Mouse (Mus musculus) midbrain, embryonic 16.5 days (tissue): ENCODE measurements around the gene Rps21. TPM values are rescaled to one million over a fixed set of nuclear protein-coding genes. Genes with fewer than 3 reads are reported as not detected.
"Not testable (repeated sequence)": the region's sequence is repeated elsewhere in the genome, so short reads cannot be mapped to it uniquely, and the experiment has no call there.

Source experiments
- ATAC-seq: fragments of 200-750 bp; cut with Nextera tagmentation; 2 replicates; pipeline ENCODE4 v1.8.0; 2017; ENCODE audit warnings: moderate TSS enrichment
- H3K27ac ChIP-seq: fragments of 300-500 bp; sonication (generic); 2 replicates; pipeline ENCODE4 v1.5.1; 2014; ENCODE audit warnings: mild to moderate bottlenecking, low read length, mixed read lengths
- H3K27me3 ChIP-seq: fragments of 300-500 bp; sonication (generic); 2 replicates; pipeline ENCODE4 v1.6.1; 2014; ENCODE audit warnings: low read depth, low read length, mixed read lengths; ENCODE audit not compliant: control insufficient read depth, insufficient read depth
- H3K36me3 ChIP-seq: fragments of 300-500 bp; sonication (generic); 2 replicates; pipeline ENCODE4 v1.6.1; 2014; ENCODE audit warnings: mild to moderate bottlenecking, low read length, moderate library complexity, mixed read lengths; ENCODE audit not compliant: control insufficient read depth, insufficient read depth
- H3K4me1 ChIP-seq: fragments of 300-500 bp; sonication (generic); 2 replicates; pipeline ENCODE4 v1.6.1; 2014; ENCODE audit warnings: mild to moderate bottlenecking, low read length, mixed read lengths; ENCODE audit not compliant: control insufficient read depth, insufficient read depth
- H3K4me2 ChIP-seq: fragments of 300-500 bp; sonication (generic); 2 replicates; pipeline ENCODE4 v1.6.1; 2014; ENCODE audit warnings: mild to moderate bottlenecking, low read length, mixed read lengths
- H3K4me3 ChIP-seq: fragments of 300-500 bp; sonication (generic); 2 replicates; pipeline ENCODE4 v1.5.1; 2014; ENCODE audit warnings: low read depth, mild to moderate bottlenecking, low read length, moderate library complexity, mixed read lengths
- H3K9ac ChIP-seq: fragments of 300-500 bp; sonication (generic); 2 replicates; pipeline ENCODE4 v1.6.1; 2014; ENCODE audit warnings: low read depth, low read length, mixed read lengths
- H3K9me3 ChIP-seq: fragments of 300-500 bp; sonication (generic); replicated peaks from 2 replicates; pipeline ENCODE4 v1.6.1; 2014; ENCODE audit warnings: mild to moderate bottlenecking, low read length, mixed read lengths; ENCODE audit not compliant: control insufficient read depth, poor library complexity, severe bottlenecking
- WGBS: fragments of 180-500 bp; shearing (Covaris S2); extraction: QIAGEN DNeasy Blood & Tissue Kit; methylation state at CpG from one replicate; pipeline ENCODE4 v1.1.7; 2014; 5-methylcytosine and 5-hydroxymethylcytosine counted together
- polyA plus RNA-seq: library from polyadenylated mRNA; unstranded; fragments of >200 nt; fragmentation: Nextera tagmentation; extraction: Ambion mirVana; gene quantifications from 2 replicates; pipeline ENCODE4 v1.2.1, GENCODE M21; 2015

Gene Rps21
- polyA plus RNA-seq, 1 experiment from 2014 or later: 295 TPM

DNA sequence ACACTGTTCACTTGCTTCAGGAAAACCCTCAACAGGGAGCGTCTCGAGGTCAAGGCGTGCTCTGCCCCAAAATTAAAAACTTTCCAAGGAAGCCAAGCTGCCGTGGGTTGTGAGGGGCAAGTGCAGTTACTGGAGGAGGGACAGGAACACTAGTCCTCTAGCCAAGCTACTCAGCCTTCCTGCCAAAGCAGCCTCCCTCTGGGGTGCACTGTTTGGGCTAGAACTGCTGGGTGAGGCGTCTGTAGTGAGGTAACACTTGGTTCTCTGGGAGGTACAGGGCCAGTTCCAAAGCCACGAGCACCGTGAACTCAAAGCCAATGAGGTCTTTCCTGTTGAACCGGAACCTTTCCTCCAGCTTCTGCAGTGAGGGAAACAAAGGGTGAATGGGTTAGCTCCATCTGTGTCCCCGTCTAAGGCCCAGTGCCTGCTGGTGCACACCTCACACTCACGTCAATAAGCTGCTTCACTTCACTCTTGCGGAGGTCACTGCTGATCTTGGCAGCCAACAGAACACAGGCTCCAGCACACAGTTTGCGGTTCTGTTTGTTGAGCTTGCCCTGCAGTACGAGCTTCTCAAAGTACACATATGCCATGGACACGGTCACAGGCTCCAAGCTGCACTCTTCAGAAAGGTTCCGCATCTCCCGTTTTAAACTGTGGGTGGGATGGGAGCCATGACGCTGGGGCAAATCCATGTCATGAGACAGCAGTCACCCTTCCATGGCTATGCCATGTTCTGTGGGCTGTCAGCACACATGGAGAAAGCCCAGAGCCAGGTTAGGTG lies 2.8 kb downstream of the Rps21 start:
- H3K27ac ChIP-seq, H3K9ac ChIP-seq, H3K4me2 ChIP-seq, H3K9me3 ChIP-seq, ATAC-seq, H3K4me3 ChIP-seq, H3K27me3 ChIP-seq: not testable (repeated sequence)
- peaks cover 14% of the 10 kb centered on the region for H3K4me1 ChIP-seq
- peaks cover 12% of the 10 kb centered on the region for H3K36me3 ChIP-seq
- WGBS: 76% methylated on average over 17 of the region's 17 CpGs

DNA sequence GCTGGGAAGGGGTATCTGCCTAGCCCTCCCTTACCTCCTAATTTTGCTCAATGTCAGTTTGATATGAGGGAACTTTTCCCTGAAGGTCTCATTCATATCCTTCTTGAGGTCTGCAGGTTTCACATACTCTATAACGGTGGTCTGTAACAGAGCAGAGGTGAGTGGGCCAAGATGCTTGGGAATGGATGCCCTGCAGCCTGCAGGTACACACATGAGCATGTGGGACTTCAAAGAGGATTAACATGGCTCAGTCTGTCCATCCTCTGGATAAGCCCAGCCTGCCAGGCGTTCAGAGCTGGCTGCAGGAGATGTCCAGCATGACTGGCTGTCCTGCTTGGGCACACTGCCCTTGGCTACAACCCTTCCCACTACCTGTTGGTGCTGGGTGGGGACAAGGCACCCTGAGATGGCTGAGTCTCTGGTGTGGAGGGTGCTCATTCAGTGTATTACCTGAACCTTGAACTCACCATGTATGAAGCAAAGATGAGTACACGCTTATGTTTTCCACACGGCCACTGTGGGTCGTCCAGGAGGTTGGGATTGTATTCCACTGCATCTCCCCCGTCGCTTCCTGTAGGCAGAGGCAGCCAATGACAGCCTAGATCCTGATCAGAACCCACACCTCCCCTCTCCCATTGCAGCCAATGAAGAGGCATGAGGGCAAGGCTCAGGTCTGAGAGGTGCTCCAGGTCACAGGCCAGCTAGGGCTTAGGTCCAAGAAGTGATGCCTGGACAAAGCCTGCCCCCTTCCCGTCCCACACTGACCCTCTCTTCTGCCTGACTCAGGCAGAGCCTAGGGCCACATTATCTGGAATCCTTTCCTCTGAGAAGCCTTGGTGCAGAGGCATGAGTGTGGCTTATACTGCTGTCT lies 3.7 kb downstream of the Rps21 start:
- H3K36me3 ChIP-seq: peaks cover 12% of the 10 kb centered on the region
- no peak overlapping the region for H3K27ac ChIP-seq
- ATAC-seq: no peak
- 65% methylated on average over 8 of the region's 8 CpGs for WGBS
- no peak overlapping the region for H3K4me2 ChIP-seq
- no peak overlapping the region for H3K9ac ChIP-seq
- peaks cover 13% of the 10 kb centered on the region for H3K4me1 ChIP-seq
- no peaks in the 10 kb centered on the region for H3K27me3 ChIP-seq
- H3K4me3 ChIP-seq: no peak overlapping the region
- no peaks in the 10 kb centered on the region for H3K9me3 ChIP-seq

GRCm38 (mm10) chr2:180261901-180262300 lies 4.7 kb downstream of the Rps21 start:
- no peak for ATAC-seq
- no peak overlapping the region for H3K4me3 ChIP-seq
- peaks cover 12% of the 10 kb centered on the region for H3K36me3 ChIP-seq
- no peak overlapping the region for H3K9ac ChIP-seq
- H3K27ac ChIP-seq: no peak overlapping the region
- no peak overlapping the region for H3K4me2 ChIP-seq
- WGBS: 94% methylated on average over 7 of the region's 7 CpGs
- H3K27me3 ChIP-seq: no peaks in the 10 kb centered on the region
- H3K4me1 ChIP-seq: peaks cover 8% of the 10 kb centered on the region
- no peaks in the 10 kb centered on the region for H3K9me3 ChIP-seq

DNA sequence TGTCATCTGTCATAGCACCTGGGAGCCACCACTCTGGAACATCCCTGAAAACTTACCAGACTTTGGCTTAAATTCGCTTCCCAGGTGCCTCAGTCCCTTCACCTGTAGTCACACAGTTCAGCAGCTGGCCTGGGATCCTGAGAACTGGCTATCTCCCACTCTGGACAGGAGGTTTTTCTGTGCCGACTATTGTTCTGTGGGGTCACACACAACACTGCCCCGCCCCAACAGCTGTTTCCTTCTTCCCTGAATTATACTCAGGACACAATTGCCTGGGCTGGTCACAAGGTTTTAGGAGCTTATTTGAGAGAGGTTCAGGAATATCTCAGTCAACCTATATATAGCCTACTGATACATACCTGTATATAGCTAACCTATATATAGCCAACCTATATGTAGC lies 5.3 kb downstream of the Rps21 start:
- H3K4me2 ChIP-seq: no peak overlapping the region
- no peaks in the 10 kb centered on the region for H3K27me3 ChIP-seq
- H3K4me1 ChIP-seq: peaks cover 8% of the 10 kb centered on the region
- no peak overlapping the region for H3K4me3 ChIP-seq
- H3K36me3 ChIP-seq: peaks cover 12% of the 10 kb centered on the region
- no peak for ATAC-seq
- no peak overlapping the region for H3K9ac ChIP-seq
- 84% methylated on average over 3 of the region's 3 CpGs for WGBS
- no peak overlapping the region for H3K27ac ChIP-seq
- no peaks in the 10 kb centered on the region for H3K9me3 ChIP-seq

- WGBS: 91% methylated on average over 10 of the region's 10 CpGs
- no peaks in the 10 kb centered on the region for H3K27me3 ChIP-seq
- H3K4me2 ChIP-seq: no peak overlapping the region
- no peak overlapping the region for H3K4me3 ChIP-seq
- H3K27ac ChIP-seq: no peak overlapping the region
- no peaks in the 10 kb centered on the region for H3K9me3 ChIP-seq
- no peak overlapping the region for H3K9ac ChIP-seq
- peaks cover 12% of the 10 kb centered on the region for H3K36me3 ChIP-seq
- H3K4me1 ChIP-seq: peaks cover 7% of the 10 kb centered on the region
- no peak for ATAC-seq
These were observed 5.7 kb downstream of the Rps21 start for GRCm38 (mm10) chr2:180262891-180263290.

DNA sequence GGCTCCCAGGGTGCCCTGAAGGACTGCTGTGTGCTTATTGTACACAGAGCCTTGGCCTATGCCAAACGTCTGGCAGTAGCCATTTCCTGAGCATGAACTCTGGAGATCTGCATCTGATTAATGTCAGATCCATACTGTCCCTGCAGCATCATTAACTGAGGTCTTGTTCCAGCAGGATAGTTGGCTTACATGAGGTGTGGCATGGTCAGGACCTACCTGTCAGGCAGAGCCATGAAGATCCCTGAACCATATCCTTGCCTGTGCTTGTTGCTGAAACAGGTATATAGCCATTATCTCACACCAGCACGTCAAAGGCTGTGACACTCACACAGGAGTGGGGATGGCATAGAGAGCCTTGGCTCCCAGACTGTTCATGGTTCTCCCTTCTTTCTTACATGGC lies 10.8 kb downstream of the Rps21 start:
- Histone ChIP-seq H3K27me3 (no peaks in the 10 kb centered on the region), H3K4me2 (no peak overlapping the region), H3K4me3 (no peak overlapping the region), H3K9ac (no peak overlapping the region), H3K36me3 (no peaks in the 10 kb centered on the region; the same call in 1 of the 2 replicates), H3K27ac (no peak overlapping the region), H3K4me1 (peaks cover 21% of the 10 kb centered on the region), H3K9me3 (no peaks in the 10 kb centered on the region)
- no peak for ATAC-seq
- 58% methylated on average over 2 of the region's 2 CpGs for WGBS

DNA sequence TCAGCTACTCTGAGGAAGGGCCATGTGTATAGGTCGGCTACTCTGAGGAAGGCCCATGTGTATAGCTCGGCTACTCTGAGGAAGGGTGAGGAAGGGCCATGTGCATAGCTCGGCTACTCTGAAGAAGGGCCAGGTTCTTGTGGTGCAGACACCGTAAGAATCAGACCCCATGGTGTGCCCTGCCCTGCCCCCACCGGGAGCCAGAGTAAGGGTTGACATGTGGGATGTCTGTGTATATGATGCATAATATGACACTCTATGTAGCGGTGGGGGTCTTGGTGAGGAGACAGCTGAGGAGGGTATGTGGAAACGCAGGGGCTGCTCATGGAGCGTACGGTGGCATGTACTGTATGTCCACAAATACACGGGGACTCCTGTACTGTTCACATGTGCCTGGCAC lies 12.2 kb downstream of the Rps21 start:
- 92% methylated on average over 10 of the region's 10 CpGs for WGBS
- H3K36me3 ChIP-seq: no peaks in the 10 kb centered on the region
- ATAC-seq: no peak
- H3K27ac ChIP-seq: no peak overlapping the region
- no peak overlapping the region for H3K4me2 ChIP-seq
- no peaks in the 10 kb centered on the region for H3K9me3 ChIP-seq
- H3K4me1 ChIP-seq: peaks cover 22% of the 10 kb centered on the region
- no peak overlapping the region for H3K9ac ChIP-seq
- H3K27me3 ChIP-seq: no peaks in the 10 kb centered on the region
- no peak overlapping the region for H3K4me3 ChIP-seq

DNA sequence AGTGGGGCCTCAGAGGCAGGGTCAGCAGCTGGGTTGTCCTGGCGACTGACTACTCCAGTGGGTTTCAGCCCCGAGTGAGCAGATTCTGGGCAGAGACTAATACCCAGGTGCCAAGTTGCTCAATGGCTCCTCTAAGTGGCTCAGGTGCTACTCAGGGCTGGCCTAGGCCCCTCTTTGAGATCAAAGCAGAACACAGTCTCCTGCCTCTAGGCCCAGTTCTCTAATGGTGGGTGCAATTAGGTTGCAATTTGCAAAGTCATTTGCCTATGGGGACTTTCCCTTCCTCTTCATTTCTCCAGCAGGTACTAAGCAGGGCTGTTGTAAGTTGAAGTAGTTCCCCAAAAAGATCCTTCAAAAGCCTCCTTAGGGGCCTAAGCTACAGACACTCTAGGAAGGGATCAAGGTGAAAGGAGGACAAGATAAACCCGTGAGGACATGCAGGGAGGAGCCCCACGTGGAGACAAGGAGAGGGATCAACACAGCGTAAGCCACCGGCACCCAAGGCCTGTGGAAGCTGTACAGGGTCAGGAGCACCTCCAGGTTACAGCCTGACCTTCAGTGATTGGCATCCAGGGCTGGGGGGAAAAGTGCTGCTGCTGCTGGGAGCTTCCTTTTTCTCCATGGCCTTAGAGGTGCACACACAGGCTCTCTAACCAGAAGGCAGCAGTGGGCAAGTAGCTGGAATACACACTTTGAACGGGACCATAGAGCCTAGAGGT lies 13.5 kb downstream of the Rps21 start:
- no peaks in the 10 kb centered on the region for H3K9me3 ChIP-seq
- H3K4me1 ChIP-seq: peaks cover 22% of the 10 kb centered on the region
- no peaks in the 10 kb centered on the region; the same call in 1 of the 2 replicates for H3K27me3 ChIP-seq
- no peak overlapping the region for H3K9ac ChIP-seq
- WGBS: 82% methylated on average over 7 of the region's 7 CpGs
- no peak for ATAC-seq
- H3K36me3 ChIP-seq: no peaks in the 10 kb centered on the region
- H3K4me2 ChIP-seq: no peak overlapping the region
- no peak overlapping the region for H3K4me3 ChIP-seq
- no peak overlapping the region for H3K27ac ChIP-seq
